Mouse (Mus musculus): Measurements from ENCODE around the gene Kcnk13. TPM values are rescaled to one million over a fixed set of nuclear protein-coding genes. Genes with fewer than 3 reads are reported as not detected.

Kcnk13 gene
- polyA plus RNA-seq, 1 experiment from 2014 or later = 0.66 TPM

- ATAC-seq (ENCODE audit: insufficient read depth, low FRiP score, low TSS enrichment) = no peak
- Histone ChIP-seq H3K4me1 (ENCODE audit: control insufficient read depth, insufficient read depth, low read length) (no peaks in the 10 kb centered on the region), H3K9ac (ENCODE audit: low read length) (no peak overlapping the region), H3K27me3 (ENCODE audit: control insufficient read depth, insufficient read depth, low read length) (no peaks in the 10 kb centered on the region), H3K36me3 (ENCODE audit: control insufficient read depth, insufficient read depth, low read length) (no peaks in the 10 kb centered on the region), H3K9me3 (ENCODE audit: control insufficient read depth, low read length) (no peaks in the 10 kb centered on the region), H3K4me3 (ENCODE audit: low read depth, low read length) (no peak overlapping the region), H3K27ac (ENCODE audit: low read depth, low read length) (no peak overlapping the region), H3K4me2 (ENCODE audit: low read depth) (no peak overlapping the region)
- no peak for DNase-seq (ENCODE audit: low spot score)
- 94% methylated on average over 4 of the region's 4 CpGs for WGBS
Measured at GRCm38 (mm10) chr12:99932245-99932644, 32.1 kb upstream of the Kcnk13 start.

GRCm38 (mm10) chr12:99933630-99934029, 30.7 kb upstream of the Kcnk13 start:
- Histone ChIP-seq H3K9ac (ENCODE audit: low read length) (no peak overlapping the region), H3K4me2 (ENCODE audit: low read depth) (no peak overlapping the region), H3K9me3 (ENCODE audit: control insufficient read depth, low read length) (no peaks in the 10 kb centered on the region), H3K27me3 (ENCODE audit: control insufficient read depth, insufficient read depth, low read length) (no peaks in the 10 kb centered on the region), H3K36me3 (ENCODE audit: control insufficient read depth, insufficient read depth, low read length) (no peaks in the 10 kb centered on the region), H3K27ac (ENCODE audit: low read depth, low read length) (no peak overlapping the region), H3K4me3 (ENCODE audit: low read depth, low read length) (no peak overlapping the region), H3K4me1 (ENCODE audit: control insufficient read depth, insufficient read depth, low read length) (no peaks in the 10 kb centered on the region)
- WGBS = 92% methylated on average over 3 of the region's 3 CpGs
- ATAC-seq (ENCODE audit: insufficient read depth, low FRiP score, low TSS enrichment) (no peak), DNase-seq (ENCODE audit: low spot score) (no peak)

- H3K9ac ChIP-seq (ENCODE audit: low read length) = no peak overlapping the region
- H3K36me3 ChIP-seq (ENCODE audit: control insufficient read depth, insufficient read depth, low read length) = no peaks in the 10 kb centered on the region
- DNase-seq (ENCODE audit: low spot score) (no peak), ATAC-seq (ENCODE audit: insufficient read depth, low FRiP score, low TSS enrichment) (no peak)
- no peak overlapping the region for H3K27ac ChIP-seq (ENCODE audit: low read depth, low read length)
- H3K4me2 ChIP-seq (ENCODE audit: low read depth) = no peak overlapping the region
- no peaks in the 10 kb centered on the region for H3K27me3 ChIP-seq (ENCODE audit: control insufficient read depth, insufficient read depth, low read length)
- 92% methylated on average over 8 of the region's 8 CpGs for WGBS
- no peaks in the 10 kb centered on the region for H3K9me3 ChIP-seq (ENCODE audit: control insufficient read depth, low read length)
- no peak overlapping the region for H3K4me3 ChIP-seq (ENCODE audit: low read depth, low read length)
- H3K4me1 ChIP-seq (ENCODE audit: control insufficient read depth, insufficient read depth, low read length) = no peaks in the 10 kb centered on the region
Measured at GRCm38 (mm10) chr12:99935403-99935802, 28.9 kb upstream of the Kcnk13 start.

- no peaks in the 10 kb centered on the region for H3K27me3 ChIP-seq (ENCODE audit: control insufficient read depth, insufficient read depth, low read length)
- ATAC-seq (ENCODE audit: insufficient read depth, low FRiP score, low TSS enrichment) (no peak), DNase-seq (ENCODE audit: low spot score) (no peak)
- no peak overlapping the region for H3K4me3 ChIP-seq (ENCODE audit: low read depth, low read length)
- H3K9me3 ChIP-seq (ENCODE audit: control insufficient read depth, low read length) = no peaks in the 10 kb centered on the region
- WGBS = 82% methylated on average over 4 of the region's 4 CpGs
- H3K4me2 ChIP-seq (ENCODE audit: low read depth) = no peak overlapping the region
- no peaks in the 10 kb centered on the region for H3K36me3 ChIP-seq (ENCODE audit: control insufficient read depth, insufficient read depth, low read length)
- no peak overlapping the region for H3K9ac ChIP-seq (ENCODE audit: low read length)
- no peak overlapping the region for H3K27ac ChIP-seq (ENCODE audit: low read depth, low read length)
- no peaks in the 10 kb centered on the region for H3K4me1 ChIP-seq (ENCODE audit: control insufficient read depth, insufficient read depth, low read length)
Measured at GRCm38 (mm10) chr12:99938476-99938875, 25.8 kb upstream of the Kcnk13 start.

- Histone ChIP-seq H3K9ac (ENCODE audit: low read length) (no peak overlapping the region), H3K4me3 (ENCODE audit: low read depth, low read length) (no peak overlapping the region), H3K36me3 (ENCODE audit: control insufficient read depth, insufficient read depth, low read length) (no peaks in the 10 kb centered on the region), H3K4me1 (ENCODE audit: control insufficient read depth, insufficient read depth, low read length) (no peaks in the 10 kb centered on the region), H3K27ac (ENCODE audit: low read depth, low read length) (no peak overlapping the region), H3K27me3 (ENCODE audit: control insufficient read depth, insufficient read depth, low read length) (no peaks in the 10 kb centered on the region), H3K4me2 (ENCODE audit: low read depth) (no peak overlapping the region), H3K9me3 (ENCODE audit: control insufficient read depth, low read length) (no peaks in the 10 kb centered on the region)
- no peak for ATAC-seq (ENCODE audit: insufficient read depth, low FRiP score, low TSS enrichment)
- 85% methylated on average over 6 of the region's 6 CpGs for WGBS
- no peak for DNase-seq (ENCODE audit: low spot score)
Measured at GRCm38 (mm10) chr12:99939179-99939578, 25.1 kb upstream of the Kcnk13 start.

- H3K4me1 ChIP-seq (ENCODE audit: control insufficient read depth, insufficient read depth, low read length) = no peaks in the 10 kb centered on the region
- no peak overlapping the region for H3K9ac ChIP-seq (ENCODE audit: low read length)
- H3K27me3 ChIP-seq (ENCODE audit: control insufficient read depth, insufficient read depth, low read length) = no peaks in the 10 kb centered on the region
- no peaks in the 10 kb centered on the region for H3K9me3 ChIP-seq (ENCODE audit: control insufficient read depth, low read length)
- DNase-seq (ENCODE audit: low spot score) (no peak), ATAC-seq (ENCODE audit: insufficient read depth, low FRiP score, low TSS enrichment) (no peak; the same call in 1 of the 2 replicates)
- H3K4me3 ChIP-seq (ENCODE audit: low read depth, low read length) = no peak overlapping the region
- 83% methylated on average over 7 of the region's 7 CpGs for WGBS
- H3K36me3 ChIP-seq (ENCODE audit: control insufficient read depth, insufficient read depth, low read length) = 0 out of 2 replicates have a peak, but pooled peaks cover 3% of the 10 kb centered on the region
- no peak overlapping the region for H3K4me2 ChIP-seq (ENCODE audit: low read depth)
- H3K27ac ChIP-seq (ENCODE audit: low read depth, low read length) = no peak overlapping the region
Measured at GRCm38 (mm10) chr12:99940704-99941103, 23.6 kb upstream of the Kcnk13 start.

GRCm38 (mm10) chr12:99942441-99942840, 21.9 kb upstream of the Kcnk13 start:
- Histone ChIP-seq H3K4me2 (ENCODE audit: low read depth) (no peak overlapping the region), H3K27ac (ENCODE audit: low read depth, low read length) (no peak overlapping the region), H3K9me3 (ENCODE audit: control insufficient read depth, low read length) (no peaks in the 10 kb centered on the region), H3K36me3 (ENCODE audit: control insufficient read depth, insufficient read depth, low read length) (0 out of 2 replicates have a peak, but pooled peaks cover 3% of the 10 kb centered on the region), H3K27me3 (ENCODE audit: control insufficient read depth, insufficient read depth, low read length) (no peaks in the 10 kb centered on the region), H3K9ac (ENCODE audit: low read length) (no peak overlapping the region), H3K4me1 (ENCODE audit: control insufficient read depth, insufficient read depth, low read length) (no peaks in the 10 kb centered on the region), H3K4me3 (ENCODE audit: low read depth, low read length) (no peak overlapping the region)
- DNase-seq (ENCODE audit: low spot score) = no peak
- no peak for ATAC-seq (ENCODE audit: insufficient read depth, low FRiP score, low TSS enrichment)
- 88% methylated on average over 8 of the region's 8 CpGs for WGBS

GRCm38 (mm10) chr12:99952928-99953327, 11.4 kb upstream of the Kcnk13 start:
- no peak overlapping the region for H3K4me2 ChIP-seq (ENCODE audit: low read depth)
- H3K27me3 ChIP-seq (ENCODE audit: control insufficient read depth, insufficient read depth, low read length) = no peaks in the 10 kb centered on the region
- 53% methylated on average over 7 of the region's 7 CpGs for WGBS
- H3K4me1 ChIP-seq (ENCODE audit: control insufficient read depth, insufficient read depth, low read length) = no peaks in the 10 kb centered on the region
- DNase-seq (ENCODE audit: low spot score) (peak; percentile 66), ATAC-seq (ENCODE audit: insufficient read depth, low FRiP score, low TSS enrichment) (no peak)
- no peak overlapping the region for H3K4me3 ChIP-seq (ENCODE audit: low read depth, low read length)
- H3K36me3 ChIP-seq (ENCODE audit: control insufficient read depth, insufficient read depth, low read length) = no peaks in the 10 kb centered on the region
- H3K9ac ChIP-seq (ENCODE audit: low read length) = no peak overlapping the region
- H3K9me3 ChIP-seq (ENCODE audit: control insufficient read depth, low read length) = no peaks in the 10 kb centered on the region
- no peak overlapping the region for H3K27ac ChIP-seq (ENCODE audit: low read depth, low read length)

GRCm38 (mm10) chr12:99956411-99956810, 7.9 kb upstream of the Kcnk13 start:
- Histone ChIP-seq H3K4me2 (ENCODE audit: low read depth) (no peak overlapping the region), H3K27me3 (ENCODE audit: control insufficient read depth, insufficient read depth, low read length) (no peaks in the 10 kb centered on the region), H3K36me3 (ENCODE audit: control insufficient read depth, insufficient read depth, low read length) (no peaks in the 10 kb centered on the region), H3K27ac (ENCODE audit: low read depth, low read length) (no peak overlapping the region), H3K4me3 (ENCODE audit: low read depth, low read length) (no peak overlapping the region), H3K9me3 (ENCODE audit: control insufficient read depth, low read length) (no peaks in the 10 kb centered on the region), H3K9ac (ENCODE audit: low read length) (no peak overlapping the region), H3K4me1 (ENCODE audit: control insufficient read depth, insufficient read depth, low read length) (no peaks in the 10 kb centered on the region)
- ATAC-seq (ENCODE audit: insufficient read depth, low FRiP score, low TSS enrichment) (no peak), DNase-seq (ENCODE audit: low spot score) (no peak)
- 86% methylated on average over 7 of the region's 7 CpGs for WGBS
